Mouse (Mus musculus): ENCODE data around the gene Vmn1r168.
"Not testable (repeated sequence)": the region's sequence is repeated elsewhere in the genome, so short reads cannot be mapped to it uniquely, and the experiment has no call there.

Vmn1r168 gene

DNA sequence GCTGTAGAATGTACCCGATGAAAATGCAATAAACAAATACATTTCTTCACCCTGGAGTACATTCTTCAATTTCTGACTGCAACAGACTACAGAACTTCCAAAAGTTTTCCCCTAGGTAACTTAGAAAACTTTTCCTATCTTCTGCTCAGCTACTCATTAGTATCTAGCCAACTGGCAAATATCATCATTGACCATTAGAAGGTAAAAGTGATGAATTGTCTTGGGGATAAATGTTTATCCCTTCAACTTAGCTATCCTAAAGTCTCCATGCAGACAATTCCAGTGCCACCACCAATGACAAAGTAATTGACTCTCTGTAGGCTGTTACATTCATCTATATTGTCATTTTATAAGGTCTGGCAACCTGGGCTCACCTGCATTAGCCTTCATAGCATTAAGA is at the start of gene Vmn1r168:
Gene Vmn1r168, plus strand, starts transcription at position 301 of the 400 bp plus-strand sequence.
- CTCF ChIA-PET, result not testable (repeated sequence)

DNA sequence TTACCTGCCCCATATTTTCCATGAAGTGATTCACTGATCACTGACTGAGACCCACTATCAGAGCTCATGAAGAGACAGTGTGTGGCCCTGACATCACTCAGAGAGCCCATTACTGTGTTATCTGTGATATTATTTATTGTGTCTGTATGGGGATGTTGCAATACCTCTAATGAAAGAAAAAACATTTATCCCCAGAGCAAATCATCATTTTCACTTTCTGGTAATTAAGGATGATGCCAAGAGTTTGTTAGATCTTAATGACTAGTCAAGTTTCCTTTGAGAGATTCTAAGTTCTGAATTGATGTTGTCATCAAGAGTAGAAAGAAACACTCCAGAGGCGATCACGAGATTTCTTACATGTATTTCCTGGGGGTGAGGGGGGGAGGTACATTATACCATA is 32.4 kb upstream of the Vmn1r168 start, which contains the start of gene Vmn1r167:
Gene Vmn1r167, minus strand, starts transcription at position 101 of the 400 bp plus-strand sequence.
- CTCF ChIA-PET, result not testable (repeated sequence)

DNA sequence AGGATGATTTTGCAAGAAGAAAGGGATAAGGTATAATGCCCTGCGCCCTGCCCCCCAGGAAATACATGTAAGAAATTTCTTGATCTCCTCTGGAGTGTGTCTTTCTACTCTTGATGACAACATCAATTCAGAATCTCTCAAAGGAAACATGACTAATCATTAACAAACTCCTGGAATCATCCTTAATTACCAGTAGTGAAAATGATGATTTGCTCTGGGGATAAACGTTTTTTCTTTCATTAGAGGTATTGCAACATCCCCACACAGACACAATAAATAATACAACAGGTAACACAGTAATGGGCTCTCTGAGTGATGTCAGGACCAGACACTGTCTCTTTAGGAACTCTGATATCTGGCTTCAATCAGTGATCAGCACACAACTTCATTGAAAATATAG is 35.7 kb downstream of the Vmn1r168 start, which contains the start of gene Vmn1r169:
Gene Vmn1r169, plus strand, starts transcription at position 301 of the 400 bp plus-strand sequence.
- CTCF ChIA-PET, result not testable (repeated sequence)
